Mouse (Mus musculus): ENCODE measurements around the gene Padi1.

Gene Padi1

GRCm38 (mm10) chr4:140845666-140846065, at the start of gene Padi1:
Gene Padi1, minus strand, starts transcription at chr4:140845778.
- DNase-seq (ENCODE audit: low spot score in 2 of 2): no peak

DNA sequence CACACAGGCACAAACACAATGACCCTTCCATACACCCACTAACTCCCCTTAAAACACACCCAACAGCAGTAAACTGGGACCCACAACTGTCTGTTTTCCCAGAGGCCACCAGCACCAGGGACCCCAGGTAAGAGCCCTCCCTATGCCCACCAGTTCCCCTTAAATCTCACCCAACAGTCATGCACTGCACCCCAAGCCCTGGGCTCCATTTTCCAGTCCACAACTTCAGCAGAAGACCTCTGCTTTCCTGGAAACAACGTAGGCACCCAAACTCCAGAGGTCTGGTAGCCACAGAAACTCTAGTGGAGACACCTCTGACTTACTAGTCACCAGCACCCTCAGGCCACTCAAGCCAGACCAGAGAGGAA, 46.6 kb upstream of the Padi1 start:
- no peak for DNase-seq (ENCODE audit: low spot score in 2 of 2)

DNA sequence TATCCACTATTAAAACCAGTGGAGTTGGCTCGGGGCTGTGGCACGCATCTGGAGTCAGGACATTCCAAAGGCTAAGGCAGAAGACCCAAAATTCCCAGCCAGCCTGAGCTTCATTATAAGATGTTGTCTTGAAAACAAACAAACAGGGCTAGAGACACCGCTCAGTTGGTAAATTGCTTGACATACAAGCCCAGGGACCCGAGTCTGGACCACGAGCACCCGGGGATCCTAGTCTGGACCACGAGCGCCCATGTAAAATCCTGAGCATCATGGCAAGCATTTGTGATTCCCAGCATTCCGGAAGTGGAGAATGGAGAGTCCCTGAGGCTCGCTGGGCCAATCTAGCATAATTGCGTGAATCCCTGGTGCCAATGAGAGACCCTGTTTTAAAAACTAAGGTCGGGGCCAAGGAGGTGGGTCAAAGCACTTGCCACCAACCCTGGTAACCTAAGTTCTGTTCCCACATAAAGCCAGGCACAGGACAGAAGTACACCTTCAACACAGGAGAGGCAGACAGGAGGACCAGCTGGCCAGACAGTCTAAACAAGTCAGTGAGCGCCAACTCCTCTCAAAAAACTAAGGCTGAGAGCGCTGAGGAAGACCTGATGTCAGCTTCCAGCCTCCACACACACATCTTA, 46.1 kb upstream of the Padi1 start:
- DNase-seq (ENCODE audit: low spot score in 2 of 2): no peak

DNA sequence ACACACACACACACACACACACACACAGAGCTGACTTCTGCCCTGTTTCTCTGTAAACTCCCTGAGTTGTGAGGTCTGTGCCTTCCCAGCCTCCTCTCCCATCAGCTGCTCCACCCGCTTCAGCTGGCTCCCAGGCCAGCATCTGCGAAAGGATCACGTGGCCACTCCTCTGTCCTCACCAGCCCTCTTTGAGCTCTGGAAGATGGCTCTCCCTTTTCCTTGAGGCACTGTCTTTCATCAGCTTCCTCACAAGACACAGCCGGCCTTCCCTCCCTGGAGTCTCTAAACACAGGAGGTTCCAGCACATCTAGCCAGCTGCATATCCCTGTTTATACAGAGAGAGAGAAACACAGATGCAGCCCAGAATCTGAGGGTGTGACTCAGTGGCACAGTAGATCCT, 38.3 kb upstream of the Padi1 start:
- DNase-seq (ENCODE audit: low spot score in 2 of 2): peak in 1 of 2 experiments; percentile 4

DNA sequence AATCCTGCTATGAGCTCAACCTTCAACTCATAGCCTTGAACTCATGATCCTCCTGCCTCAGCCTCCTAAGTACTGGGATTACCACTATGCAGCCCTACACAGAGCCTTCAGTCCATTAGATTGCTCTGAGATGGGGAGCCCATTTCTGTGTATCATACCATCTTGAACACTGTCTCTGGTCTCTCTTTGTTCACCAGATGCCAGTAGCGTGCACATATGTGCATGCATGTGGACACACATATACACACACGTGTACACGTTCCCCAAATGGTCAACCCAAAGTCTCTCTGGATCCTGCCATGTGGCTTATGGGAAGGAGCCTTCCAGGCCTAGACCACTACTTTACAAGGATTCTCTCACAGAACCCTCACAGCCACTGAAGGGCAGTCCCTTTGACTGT, 37.4 kb upstream of the Padi1 start:
- DNase-seq (ENCODE audit: low spot score in 2 of 2): peak in 1 of 2 experiments; percentile 2

DNA sequence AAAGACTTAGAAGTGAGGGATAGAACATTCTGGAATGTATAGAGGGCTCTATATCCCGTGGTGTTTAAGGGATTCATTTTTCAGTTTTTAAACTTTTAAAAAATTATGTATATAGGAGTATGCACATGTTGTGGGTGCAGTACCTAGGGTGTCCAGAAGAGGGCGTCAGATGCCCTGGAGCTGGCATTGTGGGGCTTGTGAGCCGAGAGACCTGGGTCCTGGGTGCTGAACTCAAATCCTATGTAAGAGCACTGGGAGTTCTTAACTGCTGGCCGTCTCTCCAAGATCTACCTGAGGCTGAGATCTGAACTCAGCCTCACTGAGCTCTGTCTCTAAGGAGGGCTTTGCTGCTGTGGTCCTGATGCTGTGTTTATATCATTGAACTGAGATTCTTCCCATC, 36.8 kb upstream of the Padi1 start:
- DNase-seq (ENCODE audit: low spot score in 2 of 2): peak in 1 of 2 experiments; percentile 3

- peak in 1 of 2 experiments; percentile 5 for DNase-seq (ENCODE audit: low spot score in 2 of 2)
Measured at GRCm38 (mm10) chr4:140881771-140882170, 36.2 kb upstream of the Padi1 start.

DNA sequence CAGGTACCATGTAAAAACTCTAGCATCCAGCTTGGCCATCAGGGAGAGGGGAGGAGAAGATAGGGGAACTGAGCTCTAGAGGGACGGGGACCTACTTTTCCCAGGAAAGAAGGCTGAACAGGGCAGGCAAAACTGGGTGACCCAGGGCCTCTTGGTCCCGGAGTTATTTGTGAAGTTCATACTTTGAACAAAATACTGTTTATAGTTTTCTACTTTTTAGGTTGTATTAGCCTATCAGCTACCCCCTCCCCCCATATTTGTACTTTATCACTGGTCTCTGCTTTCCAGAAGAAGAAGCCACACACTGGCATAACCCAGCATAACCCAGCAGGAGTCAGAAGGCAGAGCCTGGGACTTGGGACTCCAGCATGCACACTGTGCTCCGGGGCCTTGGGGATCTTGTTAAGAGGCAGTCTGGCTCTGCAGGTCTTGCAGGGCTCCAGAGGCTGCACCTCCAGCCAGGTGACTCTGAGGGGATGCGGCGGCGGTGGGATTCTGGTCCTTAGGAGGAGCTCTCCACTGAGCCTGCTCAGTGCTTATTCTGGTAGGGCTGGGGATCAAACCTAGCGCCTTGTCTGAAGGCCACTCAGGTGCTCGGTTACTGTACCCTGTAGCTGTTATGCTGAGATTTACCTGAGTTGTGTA, 35.6 kb upstream of the Padi1 start:
- peak in 1 of 2 experiments; percentile 4 for DNase-seq (ENCODE audit: low spot score in 2 of 2)

GRCm38 (mm10) chr4:140880207-140880606, 34.6 kb upstream of the Padi1 start:
- DNase-seq (ENCODE audit: low spot score in 2 of 2): peak in 1 of 2 experiments; percentile 0

DNA sequence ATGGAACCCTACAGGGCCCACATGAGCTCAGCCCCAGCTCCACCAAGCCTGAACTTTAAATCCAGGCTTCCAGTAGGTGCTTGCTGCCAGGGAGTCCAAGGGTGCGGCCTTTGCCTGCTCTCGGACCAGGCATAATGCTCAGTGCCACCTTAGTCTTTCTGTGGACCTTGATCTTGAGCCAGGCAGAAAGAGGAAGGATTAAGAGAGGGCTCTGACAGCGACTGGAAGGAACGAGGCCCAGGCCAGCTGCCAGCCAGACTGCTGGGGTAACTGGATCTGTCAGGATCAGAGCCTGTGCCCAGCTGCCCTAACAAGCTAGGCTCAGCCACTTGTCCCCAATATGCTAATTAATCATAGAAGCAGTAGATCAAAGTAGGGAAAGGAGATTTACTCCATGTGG, 34.2 kb upstream of the Padi1 start:
- peak in 1 of 2 experiments; percentile 5 for DNase-seq (ENCODE audit: low spot score in 2 of 2)

GRCm38 (mm10) chr4:140879116-140879515, 33.5 kb upstream of the Padi1 start:
- DNase-seq (ENCODE audit: low spot score in 2 of 2): peak in 1 of 2 experiments; percentile 0

GRCm38 (mm10) chr4:140878655-140879054, 33.1 kb upstream of the Padi1 start:
- DNase-seq (ENCODE audit: low spot score in 2 of 2): peak in 1 of 2 experiments; percentile 6

DNA sequence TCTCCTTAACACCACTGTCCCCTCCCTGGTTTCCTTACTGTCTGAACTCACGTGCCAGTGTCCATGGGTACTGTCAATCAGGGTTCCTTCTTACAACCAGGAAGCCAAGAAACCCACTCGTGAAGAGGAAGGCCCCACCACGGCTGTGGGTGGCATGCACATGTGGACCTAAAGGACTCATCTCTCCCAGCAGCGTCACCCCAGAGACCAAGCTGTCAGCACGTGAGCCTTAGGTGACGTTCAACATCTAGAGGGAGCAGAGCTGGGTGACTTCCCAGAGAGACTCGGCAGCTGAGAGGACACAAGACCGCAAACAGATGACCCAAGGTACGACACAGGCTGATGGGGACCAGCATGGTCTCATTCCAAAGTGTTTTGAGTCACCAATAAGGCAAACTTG, 31.9 kb upstream of the Padi1 start:
- DNase-seq (ENCODE audit: low spot score in 2 of 2): no peak

GRCm38 (mm10) chr4:140876681-140877080, 31.1 kb upstream of the Padi1 start:
- no peak for DNase-seq (ENCODE audit: low spot score in 2 of 2)

DNA sequence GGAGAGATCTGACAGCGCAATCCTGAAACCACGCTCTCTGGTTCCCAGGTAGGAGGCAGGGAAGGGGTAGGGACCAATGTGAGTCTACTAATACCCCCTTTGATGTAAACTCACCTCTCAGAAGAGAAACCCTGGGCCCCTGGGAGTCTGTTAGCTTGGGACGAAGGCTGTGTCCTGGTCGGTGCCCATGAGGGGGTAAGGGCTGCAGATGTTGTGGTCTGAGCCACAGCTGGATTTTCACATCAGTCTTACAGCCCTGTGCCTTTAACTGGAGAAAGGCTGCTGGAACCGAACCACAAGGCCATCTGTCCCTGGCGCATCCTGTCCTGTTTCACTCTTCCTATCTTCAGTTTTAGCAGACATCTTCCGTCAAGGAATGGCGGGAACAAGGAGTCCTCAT, 30.6 kb upstream of the Padi1 start:
- DNase-seq (ENCODE audit: low spot score in 2 of 2): no peak

DNA sequence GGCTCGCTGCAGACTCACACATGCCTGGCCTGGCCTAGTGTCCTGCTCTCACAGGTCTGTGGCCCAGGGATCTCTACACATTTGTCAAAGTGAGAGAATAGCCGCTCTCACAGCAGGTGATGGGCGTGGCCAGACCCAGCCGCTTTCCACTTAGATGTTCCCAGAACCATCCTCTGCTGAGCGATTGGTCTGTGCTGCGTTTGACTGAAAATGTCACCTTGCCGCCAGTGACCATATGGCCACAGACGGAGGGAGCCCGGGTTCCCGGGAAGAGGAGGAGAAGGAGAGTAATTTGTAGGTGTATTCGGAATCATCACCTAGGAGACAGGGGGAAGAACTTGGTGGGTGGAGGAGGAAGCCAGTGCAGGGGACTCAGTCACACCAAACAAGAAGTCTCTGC, 27.4 kb upstream of the Padi1 start:
- DNase-seq (ENCODE audit: low spot score in 2 of 2): peak in 1 of 2 experiments; percentile 4

DNA sequence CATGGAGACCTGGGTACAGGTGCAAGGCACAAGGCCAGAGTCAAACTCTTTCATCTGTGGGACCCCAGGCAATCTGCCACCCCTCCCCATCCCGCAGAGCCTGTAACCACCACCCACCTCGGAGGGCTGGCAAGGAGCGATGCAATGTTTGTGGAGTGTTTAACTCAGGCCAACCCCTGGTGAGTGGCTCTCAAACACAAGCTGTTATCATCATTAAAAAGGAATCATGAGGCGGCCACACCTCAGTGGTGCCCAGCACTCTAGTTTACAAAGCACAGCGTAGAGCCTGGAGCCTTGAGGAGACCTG, 27.1 kb upstream of the Padi1 start:
- DNase-seq (ENCODE audit: low spot score in 2 of 2): no peak

- peak in 1 of 2 experiments; percentile 5 for DNase-seq (ENCODE audit: low spot score in 2 of 2)
Measured at GRCm38 (mm10) chr4:140871851-140872685, 26.5 kb upstream of the Padi1 start.

DNA sequence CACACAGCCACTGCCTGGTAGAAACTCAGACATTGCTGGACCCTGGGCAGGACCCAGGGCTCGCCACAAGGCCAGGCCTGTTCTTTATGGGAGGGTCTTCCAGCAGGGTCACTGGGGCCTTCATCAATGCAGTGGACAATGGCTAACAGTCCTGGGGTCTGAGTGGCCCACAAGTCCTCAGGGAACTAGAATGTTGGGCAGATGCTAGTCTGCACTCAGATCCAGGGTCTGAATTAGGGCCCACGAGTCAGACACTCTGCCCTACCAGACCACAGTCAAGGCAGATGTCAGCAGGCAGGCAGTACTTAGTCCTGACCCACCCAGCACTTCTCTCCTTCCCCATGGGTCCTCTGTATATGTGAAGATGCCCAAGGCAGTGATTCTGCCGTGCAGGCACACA, 25.8 kb upstream of the Padi1 start:
- DNase-seq (ENCODE audit: low spot score in 2 of 2): peak in 1 of 2 experiments; percentile 3

DNA sequence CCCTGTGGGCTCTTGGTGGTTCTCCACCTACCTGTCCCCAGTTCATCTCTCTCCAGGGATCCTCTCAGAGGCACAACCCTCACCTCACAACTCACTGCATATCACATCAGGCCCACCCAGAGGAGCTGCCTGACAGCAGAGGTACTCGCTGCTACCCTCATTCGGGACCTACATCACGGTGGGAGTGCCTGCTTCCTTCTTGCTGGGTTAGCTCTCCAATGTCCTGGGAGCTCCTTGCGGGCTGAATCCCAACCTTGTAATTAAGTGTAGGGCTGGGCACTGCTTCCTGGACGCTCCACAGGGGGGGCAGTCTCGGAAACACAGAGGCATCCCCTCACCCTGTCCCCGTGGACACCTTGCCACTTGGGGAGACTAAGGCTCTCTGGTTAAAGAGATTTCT, 25.3 kb upstream of the Padi1 start:
- DNase-seq (ENCODE audit: low spot score in 2 of 2): peak in 1 of 2 experiments; percentile 1

DNA sequence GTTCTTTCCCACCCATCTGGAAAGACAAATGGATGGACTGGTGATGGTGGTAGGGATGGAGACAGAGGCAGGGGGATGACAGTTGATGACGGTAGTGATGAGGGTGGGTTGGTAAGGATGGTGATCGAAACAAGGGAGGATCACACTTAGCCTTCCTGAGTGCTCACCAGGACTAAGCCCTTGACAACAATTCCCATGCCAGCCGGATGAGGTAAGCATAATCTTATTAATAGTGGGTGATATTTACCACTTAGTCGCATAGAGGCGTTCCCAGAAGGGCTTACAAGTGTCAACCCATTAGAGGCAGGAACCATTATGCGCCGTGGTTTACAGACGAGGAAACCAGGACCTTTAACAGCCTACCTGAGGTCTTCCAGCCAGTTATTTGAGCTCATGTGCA, 24.4 kb upstream of the Padi1 start:
- no peak for DNase-seq (ENCODE audit: low spot score in 2 of 2)

- DNase-seq (ENCODE audit: low spot score in 2 of 2): no peak
Measured at GRCm38 (mm10) chr4:140868484-140869190, 23.1 kb upstream of the Padi1 start.
